Mouse (Mus musculus) adrenal gland, postnatal 10 days (tissue): ENCODE data around the gene Yap1. TPM values are rescaled to one million over a fixed set of nuclear protein-coding genes. Genes with fewer than 3 reads are reported as not detected.

Experiments used
- DNase-seq: peaks from one replicate; pipeline ENCODE4 v3.0.0; 2021; ENCODE audit warnings: mixed read lengths
- total RNA-seq, 2 experiments: library from RNA; stranded (reverse); gene quantifications; 2 replicates each; pipeline ENCODE4 v1.2.3; 2021

The Yap1 gene
- total RNA-seq, 2 experiments from 2014 or later: 64.3 to 69.4 TPM

DNA sequence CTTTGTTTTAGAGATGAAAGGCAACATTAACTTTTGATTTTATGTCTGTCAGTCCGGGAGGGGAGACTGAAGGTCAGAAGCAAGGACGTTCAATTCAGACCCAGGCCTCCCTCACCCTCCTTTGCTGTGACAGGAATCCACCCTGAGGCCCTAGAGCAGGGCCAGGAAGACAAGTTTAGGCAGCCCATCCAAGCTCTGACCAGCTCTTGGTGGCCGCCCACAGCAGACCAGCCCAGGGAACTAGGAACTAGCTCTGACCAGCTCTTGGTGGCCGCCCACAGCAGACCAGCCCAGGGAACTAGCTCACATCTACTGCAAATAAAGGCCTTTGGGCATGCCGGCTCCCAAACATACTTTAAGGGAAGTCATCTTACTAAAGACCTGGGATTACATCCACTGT is 26.8 kb downstream of the Yap1 start:
- DNase-seq: peak; percentile 18

DNA sequence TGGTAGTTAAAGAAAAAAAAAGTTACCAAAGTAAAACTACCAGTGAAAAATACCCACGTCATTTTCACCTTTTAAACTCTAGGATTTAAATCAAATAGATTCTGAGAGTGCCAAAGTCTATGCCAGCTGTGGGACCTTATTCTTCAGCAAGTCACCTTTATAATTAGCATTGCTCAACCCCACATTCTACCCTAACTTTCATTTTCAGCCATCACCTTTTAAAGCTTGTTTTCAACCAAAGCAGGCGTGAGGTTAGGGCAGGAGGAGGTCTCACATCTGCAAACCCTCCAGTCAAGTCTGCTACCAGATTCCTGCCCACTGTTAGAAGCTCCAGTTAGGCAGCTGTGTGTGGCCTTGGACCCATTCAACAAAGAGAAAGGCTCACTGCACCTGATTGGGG is 32.4 kb downstream of the Yap1 start:
- no peak for DNase-seq

DNA sequence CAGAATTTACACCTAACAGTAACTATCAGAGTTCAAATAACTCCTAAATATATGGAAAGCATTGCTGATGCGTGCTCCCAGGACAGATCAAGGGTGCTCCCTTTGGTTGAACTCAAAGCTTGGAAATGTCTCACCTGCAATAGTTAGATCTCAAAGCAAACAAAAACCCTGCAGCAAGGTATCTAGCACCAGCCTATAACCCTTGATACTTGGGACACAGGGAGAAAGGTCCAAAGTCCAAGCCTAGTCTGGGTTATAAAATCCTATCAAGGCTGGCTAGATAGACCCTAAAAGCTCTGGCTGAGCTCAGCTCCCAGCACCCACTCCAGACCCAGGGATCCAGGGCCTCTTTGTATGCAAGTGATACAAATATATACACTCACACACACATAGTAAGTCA is 36.4 kb downstream of the Yap1 start:
- no peak for DNase-seq

DNA sequence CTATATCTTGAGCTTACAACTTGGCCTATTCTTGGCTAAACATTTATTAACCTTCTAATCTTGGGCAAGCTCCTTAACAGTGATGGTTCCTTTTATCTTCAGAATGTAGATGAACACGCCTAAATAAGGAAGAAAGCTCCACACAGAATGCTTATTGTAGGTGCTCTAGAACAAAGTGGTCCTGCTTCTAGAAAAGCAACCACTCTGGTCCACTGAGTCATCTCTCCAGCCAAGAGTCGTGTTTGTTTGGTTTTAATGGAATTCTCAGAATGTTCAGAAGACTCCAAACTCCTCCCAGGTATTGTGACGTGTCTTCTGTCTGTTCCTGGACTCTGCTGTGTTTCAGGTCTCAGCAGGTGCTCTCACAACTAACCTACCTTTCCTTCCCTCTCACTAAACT is 38.8 kb downstream of the Yap1 start:
- no peak for DNase-seq

DNA sequence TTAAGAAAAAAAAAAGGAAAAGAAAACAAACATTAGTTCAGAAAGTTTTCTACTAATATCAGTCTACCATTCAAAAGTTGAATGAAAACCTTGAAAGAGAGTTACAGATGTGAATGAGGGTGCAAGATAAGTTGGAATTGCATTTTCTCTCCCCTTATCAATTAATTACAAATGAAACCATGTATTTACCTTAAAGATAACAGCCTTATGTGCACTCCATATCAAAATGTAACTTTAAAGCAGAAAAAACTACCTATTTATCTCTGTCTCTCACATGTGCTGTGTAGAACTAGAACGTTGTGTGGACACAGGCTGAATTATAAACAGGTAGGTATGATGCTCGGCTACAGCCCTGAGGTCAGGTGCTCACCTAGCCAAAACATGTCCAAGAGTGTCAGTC is 40.5 kb downstream of the Yap1 start:
- DNase-seq: no peak

DNA sequence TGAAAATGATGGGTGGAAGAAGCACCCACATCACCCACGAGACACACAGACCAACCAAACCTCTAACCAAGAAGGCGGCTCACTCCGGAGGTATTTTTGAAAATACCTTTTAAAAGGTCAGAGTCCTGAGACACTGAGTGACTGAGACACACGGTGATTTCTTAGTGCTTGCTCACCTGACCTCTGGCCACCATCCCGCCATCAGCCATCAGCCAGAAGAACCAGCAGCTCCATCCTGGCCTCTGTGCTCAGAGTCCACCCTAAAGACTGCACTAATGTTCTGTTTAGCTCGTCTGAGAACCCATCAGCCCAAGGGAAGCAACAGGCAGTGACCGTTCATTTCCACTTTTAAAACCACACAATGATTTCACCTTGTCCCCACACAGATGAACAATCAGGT is 41.5 kb downstream of the Yap1 start:
- DNase-seq: no peak

DNA sequence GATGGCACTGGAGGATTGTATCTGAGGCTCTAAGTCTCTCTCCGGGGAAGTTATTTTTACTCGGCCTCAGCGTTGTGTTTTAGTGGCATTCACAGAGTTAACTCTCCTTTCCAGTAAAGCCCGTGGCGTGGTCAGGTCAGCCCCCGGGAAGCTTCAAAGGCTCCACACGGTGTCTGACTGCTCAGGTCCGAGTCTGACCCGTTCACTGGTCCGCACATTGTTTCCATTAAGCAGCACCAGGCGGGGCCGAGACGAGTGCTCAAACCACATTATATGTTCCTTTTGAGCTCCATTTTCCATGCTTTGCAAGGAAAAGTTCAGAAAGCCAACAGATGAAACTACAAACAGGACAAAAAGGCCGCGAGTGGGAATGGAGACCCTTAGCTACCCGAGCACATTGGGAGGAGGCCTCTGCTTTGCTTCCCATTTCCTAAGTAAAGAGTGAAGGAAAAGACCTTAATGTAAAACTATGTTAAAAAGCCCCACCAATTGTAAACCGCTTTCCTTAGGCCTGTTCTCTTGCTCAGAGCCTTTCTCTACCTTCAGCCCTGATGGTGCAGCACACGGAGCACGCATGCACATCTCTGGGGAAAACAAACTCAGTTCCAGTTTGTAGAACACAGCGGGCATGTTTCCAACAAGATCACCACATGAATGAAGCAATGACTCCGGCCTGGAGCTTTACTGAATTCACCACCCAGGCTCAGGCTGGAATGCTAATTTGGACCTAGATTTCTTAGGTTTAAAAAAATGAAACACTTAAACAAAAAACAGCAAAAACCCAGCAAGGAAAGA is 42.8 kb downstream of the Yap1 start:
- DNase-seq: peak; percentile 72

DNA sequence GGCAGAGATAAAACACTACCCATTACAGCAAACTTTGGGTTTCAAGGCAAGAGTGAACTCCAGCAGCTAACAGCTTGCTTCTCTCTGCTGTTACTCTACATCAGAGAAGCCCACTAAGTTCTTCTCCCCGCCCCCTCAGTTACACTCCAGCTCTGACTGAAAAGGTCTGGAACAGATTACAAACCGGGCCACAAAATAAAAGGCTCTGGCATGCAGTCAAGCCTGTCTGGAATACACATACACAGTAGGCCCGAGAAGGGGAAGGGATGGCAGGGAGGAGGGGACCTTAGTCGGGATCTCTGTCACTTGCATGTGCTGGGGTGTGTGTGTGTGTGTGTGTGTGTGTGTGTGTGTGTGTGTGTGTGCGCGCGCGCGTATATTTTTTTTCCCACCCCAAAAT is 44.0 kb downstream of the Yap1 start:
- peak; percentile 59 for DNase-seq

DNA sequence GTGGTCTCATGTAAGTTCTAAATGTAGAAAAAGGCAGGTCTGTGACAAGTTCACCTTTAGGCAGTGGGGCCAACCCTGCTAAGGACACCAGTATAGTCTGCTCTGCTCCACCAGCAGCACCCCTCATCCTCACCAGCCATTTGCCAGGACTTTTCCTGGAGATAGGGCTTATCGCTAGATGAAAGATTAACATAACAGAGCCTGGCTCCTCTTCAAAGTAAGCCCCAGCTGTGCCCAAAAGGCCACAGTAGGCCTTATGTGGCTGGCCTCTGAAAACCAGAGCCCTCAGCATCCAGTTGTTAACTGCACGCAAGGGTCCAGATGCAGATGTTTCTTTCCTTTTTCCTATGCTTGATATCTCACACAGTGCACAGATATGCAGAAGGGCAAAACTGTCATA is 45.1 kb downstream of the Yap1 start:
- no peak for DNase-seq

DNA sequence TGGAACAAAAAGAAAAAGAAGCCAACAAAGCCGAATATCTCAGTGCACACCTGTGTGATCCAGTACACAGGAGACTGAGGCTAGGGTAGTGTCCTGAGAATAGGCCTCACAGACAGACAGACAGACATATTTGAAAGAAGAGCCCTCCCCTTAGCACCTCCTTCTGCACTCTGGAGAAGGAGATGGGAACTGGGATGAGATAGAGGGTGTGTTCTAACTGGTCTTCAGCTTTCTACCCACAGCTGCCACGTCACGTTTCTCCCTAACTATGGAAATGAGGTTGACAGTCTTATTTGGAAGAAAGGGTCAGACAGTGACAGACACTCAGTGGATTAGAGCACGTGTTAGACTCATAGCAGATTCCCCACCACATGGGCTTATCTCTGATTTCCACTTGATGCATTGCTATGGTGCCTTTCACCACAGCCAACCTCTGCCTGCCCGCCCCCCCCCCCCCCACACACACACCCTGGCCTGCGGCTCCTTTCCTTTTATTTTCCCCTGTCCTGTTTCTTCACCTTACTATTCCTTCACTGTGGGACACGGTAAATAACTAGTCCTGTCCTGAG is 46.3 kb downstream of the Yap1 start:
- DNase-seq: no peak

DNA sequence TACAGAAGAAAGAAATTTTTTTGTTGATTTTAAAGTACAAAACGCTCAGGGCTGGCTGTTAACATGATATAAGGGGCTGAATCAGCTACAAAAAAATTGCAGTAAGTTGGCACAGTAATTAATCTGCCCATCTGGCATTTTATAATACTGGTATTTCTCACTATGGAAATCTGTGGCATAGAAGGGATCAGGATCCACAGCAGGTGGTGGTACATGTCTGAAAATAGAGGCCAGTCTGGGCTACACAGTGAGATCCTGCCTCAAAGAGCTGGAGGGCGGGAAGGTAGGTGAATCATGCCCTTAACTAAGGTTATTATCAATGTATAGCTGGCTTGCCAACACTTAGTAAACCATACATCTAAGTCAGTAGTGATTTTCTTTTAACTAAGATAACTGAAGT is 47.0 kb downstream of the Yap1 start:
- DNase-seq: no peak

DNA sequence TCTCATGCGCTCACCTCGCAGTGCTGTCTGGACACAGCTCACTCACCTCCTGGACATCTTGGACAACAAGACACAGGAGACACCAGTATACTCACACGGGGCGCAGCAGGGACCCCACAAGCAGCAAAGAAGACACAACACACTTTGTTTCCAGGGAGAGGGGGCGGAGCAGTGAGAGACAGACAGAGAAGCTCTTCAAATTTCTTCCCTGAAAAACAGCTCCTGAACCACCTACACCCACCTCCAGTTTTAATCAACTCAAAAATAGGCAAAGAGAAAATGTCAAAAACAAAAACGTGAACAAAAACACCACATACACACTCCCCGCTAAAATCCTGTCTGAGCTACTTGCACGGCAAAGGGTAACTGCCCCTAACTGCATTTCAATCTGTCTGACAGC is 48.0 kb downstream of the Yap1 start:
- no peak for DNase-seq

DNA sequence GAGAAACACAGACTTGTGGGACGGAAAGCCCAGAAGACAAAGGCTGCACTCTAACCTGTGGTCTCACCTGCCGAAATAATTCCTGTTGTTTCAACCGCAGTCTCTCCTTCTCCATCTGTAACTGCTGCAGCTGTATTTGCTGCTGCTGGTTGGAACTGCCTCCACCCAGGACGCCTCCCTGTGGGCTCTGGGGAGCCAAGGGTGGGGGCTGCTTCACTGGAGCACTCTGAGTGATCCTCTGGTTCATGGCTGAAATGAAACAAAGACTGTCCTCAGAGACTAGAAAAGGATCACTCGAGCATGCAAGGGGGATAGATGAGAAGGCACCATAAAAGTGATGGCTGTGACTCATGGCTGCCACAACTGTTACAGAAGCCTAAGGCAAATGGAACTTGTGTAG is 51.5 kb downstream of the Yap1 start:
- DNase-seq: no peak

DNA sequence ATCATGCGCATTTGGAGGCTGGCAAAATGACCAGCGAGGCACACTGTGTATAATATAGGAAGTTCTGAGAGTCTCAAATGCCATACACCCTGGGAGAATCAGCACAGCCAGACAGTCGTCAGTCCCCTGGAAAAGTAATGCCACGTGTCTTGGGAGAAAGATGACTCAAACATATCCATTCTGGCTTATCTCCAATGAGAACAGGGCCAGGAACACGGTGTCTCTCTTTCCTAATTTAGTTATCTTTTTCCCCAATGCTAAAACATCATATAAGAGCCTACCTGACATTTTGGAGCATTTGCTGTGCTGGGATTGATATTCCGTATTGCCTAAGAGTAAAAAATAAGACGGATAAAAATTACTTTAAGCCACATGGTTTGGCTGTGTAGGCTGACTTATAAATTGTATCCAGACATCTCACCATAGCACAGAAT is 54.2 kb downstream of the Yap1 start:
- no peak for DNase-seq

DNA sequence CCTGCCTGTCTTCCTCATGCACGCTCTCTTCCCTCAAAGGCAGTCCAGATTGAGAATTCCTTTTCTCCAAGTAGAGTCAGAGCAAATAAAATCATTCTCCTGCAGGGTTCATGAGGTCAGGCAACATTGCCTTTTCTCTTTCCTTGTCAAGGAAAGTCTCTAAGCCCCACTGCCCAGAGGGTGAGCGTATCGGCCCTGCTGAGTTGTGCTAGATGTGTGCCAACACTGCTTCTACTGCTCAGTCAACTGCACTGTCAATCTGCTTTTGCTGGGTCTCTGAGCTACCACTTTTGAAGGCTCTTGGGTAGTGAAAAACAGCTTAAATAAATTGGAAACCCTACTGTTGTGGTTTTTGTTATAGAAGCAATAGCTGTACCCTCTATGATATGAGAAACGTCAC is 56.5 kb downstream of the Yap1 start:
- DNase-seq: no peak

DNA sequence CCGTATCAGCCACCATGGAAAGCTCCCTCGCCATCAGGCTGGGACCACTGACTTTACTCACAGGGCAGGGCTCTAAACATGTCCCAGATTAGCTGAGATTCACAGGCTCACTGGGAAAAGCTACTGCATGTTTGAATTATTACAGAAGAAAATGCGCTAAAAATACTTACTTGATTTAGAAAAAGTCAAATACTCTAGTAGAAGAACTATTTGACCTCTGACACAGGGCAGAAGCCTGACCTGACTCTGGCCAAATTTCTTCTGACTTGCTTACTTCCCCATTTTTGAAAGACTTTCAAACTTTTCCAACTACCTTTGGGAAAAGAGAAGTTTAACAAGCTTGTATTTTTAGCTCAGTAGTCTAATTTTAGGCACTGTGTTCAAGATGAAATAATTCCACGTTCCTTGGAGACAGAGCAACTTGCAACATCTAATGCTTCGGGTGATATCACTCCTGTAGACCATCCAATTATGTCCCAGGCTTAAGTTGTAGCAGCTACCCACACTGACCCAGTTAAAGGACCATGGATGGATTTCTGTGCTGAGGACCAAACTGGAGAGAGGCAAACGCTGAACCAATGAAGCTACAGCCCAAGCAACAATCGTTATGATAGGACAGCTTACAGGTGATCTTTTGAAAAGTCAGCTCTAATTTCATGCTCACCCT is 60.5 kb downstream of the Yap1 start:
- DNase-seq: no peak

DNA sequence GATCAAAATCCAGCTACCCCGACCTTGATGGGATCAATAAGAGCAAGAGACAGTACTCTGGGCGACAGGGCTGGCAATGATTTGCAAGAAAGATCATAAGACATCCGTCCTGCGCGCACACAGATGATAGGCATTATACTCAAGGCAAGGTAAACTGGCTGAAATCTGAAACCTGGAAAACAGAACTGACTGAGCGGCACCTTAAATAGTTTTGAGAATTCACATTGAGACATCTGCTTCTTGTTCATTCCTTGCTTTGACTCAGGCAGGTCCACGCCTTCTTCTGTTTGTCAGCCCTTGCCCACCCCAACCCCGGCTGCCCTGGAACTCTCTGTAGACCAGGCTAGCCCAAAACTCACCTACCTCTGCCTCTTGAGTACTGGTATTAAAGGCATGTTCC is 61.7 kb downstream of the Yap1 start:
- no peak for DNase-seq

DNA sequence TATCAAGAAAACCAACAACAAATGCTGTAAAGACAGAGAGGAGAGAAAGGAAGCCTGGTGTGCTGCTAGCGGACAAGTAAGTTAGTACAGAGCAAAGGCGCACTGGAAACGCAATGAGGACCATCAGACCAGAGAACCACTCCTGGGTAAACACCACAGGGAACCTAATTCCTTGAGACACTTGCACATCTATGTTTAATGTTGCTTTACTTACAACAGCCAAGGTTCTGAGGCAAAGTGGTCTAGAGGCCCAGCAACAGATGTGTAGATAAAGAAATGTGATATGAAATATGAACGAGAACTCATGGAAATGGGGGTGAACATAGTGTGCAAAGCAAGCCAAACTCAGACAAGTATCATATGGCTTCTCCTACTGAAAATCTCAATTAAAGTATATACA is 64.3 kb downstream of the Yap1 start:
- DNase-seq: no peak

DNA sequence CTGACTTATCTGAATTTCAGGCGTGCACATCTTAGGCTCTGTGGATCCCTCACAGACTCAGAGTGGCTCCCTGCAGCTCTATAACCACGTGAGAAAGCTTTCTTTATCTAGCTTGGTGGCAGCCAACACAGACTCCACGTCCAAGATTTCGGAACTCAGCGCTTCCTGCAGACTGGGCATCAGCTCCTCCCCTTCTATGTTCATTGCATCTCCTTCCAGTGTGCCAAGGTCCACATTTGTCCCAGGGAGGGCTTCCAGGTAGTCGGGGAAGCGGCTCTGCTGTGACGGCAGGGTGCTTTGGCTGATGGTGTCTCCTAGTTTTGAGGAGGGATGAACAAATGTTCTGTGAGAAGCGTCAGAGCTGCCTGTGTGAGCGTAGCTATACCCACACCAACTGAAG is 70.0 kb downstream of the Yap1 start:
- no peak for DNase-seq

DNA sequence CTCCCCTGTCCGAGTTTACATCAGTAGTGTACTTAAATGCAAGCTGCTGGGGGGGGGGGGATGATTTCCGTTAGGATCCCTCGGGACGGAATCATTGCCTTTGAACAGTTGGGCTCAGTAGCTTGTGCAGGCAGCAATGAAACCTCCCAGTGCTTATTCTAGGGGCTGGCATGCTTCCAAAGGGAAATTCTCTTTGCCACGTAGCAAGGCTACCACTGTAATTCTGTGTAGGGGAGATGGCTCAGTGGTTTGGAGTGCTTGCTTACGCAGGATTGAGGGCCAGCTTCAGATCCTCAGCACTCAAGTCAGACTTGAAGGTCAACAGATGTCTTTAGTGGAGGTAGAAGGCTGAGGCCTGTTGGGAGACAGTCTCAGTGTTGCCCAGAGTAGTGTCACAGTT is 74.8 kb downstream of the Yap1 start:
- DNase-seq: peak; percentile 54

DNA sequence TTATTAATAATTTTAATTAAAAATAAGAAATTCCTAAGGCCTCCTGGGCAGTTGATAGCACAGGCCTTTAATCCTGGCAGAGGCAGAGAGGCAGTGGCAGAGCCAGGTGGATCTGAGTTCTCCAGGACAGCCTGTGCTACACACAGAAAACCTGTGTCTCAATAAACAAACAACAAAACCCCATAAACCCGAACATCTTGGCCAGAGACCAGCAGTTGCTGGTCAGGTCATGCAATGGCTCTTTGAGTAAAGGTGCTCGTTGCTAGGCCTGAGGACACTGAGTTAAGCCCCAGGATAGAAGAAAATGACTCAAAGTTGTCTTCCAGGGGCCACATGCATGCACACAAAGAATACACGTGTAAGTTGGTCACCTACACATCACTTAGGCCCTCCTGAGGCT is 75.5 kb downstream of the Yap1 start:
- no peak for DNase-seq

DNA sequence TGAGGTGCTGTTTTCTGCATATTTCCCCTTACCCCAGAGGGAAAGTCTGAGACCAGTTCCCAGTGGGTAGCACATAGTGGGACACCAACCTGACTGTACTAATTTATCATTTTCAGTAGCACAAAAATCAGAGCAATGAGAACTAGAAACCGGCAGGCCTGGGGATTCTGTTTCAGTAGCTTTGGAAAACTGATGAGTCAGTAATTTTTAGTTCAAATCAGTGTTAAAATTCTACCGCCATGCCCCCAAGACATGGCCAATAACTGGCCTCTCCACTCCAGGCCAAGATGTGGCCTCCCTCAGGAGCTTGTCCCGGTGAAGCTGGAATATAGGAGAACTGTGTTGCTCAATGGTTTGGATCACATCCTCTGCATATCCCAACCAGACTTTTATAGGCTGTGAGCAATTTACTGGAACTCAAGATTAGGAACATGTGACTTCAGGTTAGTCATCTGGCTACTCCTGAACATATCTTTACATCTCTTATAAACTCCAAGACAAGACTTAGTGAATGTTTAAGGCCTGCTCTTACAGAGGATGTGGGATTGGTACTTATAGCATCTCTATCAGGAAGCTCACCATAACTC is 76.1 kb downstream of the Yap1 start:
- no peak for DNase-seq

DNA sequence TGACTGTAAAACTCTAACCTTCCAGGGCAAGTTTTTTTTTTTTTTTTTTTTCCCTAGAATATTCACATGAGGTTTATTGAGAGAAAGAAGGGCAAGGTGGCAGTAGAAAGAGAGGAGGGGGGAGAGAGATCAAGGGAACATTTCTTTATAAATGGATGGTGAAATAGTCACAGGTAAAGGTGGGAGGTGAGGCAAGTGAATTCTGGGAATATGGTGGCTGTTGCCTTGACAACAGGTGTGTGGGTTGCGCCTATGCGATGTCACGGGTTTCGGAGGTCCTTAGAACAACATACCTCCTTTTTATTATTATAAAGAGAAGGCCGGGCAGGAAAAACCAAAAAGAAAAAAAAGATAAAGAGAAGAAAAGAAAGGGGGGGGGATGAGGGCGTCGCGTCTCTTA is 89.5 kb downstream of the Yap1 start:
- DNase-seq: no peak

DNA sequence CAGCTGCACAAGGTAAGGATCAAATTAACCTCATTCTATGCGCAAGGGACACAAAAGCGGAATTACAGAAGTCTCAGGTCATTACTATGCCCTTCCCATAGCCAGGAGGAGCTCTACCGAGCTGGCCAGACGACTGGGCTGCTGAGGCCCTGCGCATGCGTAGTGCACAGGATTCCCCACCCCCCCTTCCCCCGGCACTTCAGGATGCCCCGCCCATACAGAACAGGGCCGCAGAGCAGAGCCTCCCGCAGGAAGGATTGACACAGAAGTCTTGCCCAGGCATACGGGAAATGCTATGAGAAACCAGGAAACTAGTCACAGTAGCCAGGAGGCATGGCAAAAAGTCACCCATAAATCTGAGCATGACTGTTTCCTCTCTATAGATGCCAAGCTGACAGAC is 89.9 kb downstream of the Yap1 start:
- peak; percentile 67 for DNase-seq
